Mouse (Mus musculus) thymus, postnatal 14 days (tissue): ENCODE results near the gene Catsperg2.
"Not testable (repeated sequence)": the region's sequence is repeated elsewhere in the genome, so short reads cannot be mapped to it uniquely, and the experiment has no call there.

Experiments used
- DNase-seq: peaks from one replicate; pipeline ENCODE4 v3.0.0; 2021

Catsperg2 gene

GRCm38 (mm10) chr7:29726860-29727259, at the start of gene Catsperg2:
Gene Catsperg2 (minus strand): TSS chr7:29727032.
- not testable (repeated sequence) for DNase-seq

- no peak for DNase-seq
Observed at GRCm38 (mm10) chr7:29776568-29776967, 49.7 kb upstream of the Catsperg2 start.

GRCm38 (mm10) chr7:29774371-29774770, 47.5 kb upstream of the Catsperg2 start:
- no peak for DNase-seq

- DNase-seq, result no peak
Observed at GRCm38 (mm10) chr7:29773503-29773902, 46.7 kb upstream of the Catsperg2 start.

- no peak for DNase-seq
Observed at GRCm38 (mm10) chr7:29768980-29769379, 42.1 kb upstream of the Catsperg2 start.

GRCm38 (mm10) chr7:29768090-29768900, 41.5 kb upstream of the Catsperg2 start, which contains the start of gene Zfp84:
Gene Zfp84 (plus strand): TSS chr7:29768552.
- peak; percentile 88 for DNase-seq

- DNase-seq, result peak; percentile 84
Observed at GRCm38 (mm10) chr7:29767058-29767686, 40.3 kb upstream of the Catsperg2 start.

GRCm38 (mm10) chr7:29764702-29765101, 37.9 kb upstream of the Catsperg2 start:
- no peak for DNase-seq

- DNase-seq, result no peak
Observed at GRCm38 (mm10) chr7:29760476-29760875, 33.6 kb upstream of the Catsperg2 start.

GRCm38 (mm10) chr7:29742258-29742657, 15.4 kb upstream of the Catsperg2 start:
- no peak for DNase-seq

GRCm38 (mm10) chr7:29728055-29728454, 1.2 kb upstream of the Catsperg2 start:
- no peak for DNase-seq

- DNase-seq, result not testable (repeated sequence)
Observed at GRCm38 (mm10) chr7:29725461-29726142, 1.2 kb downstream of the Catsperg2 start.

GRCm38 (mm10) chr7:29708891-29709290, 17.9 kb downstream of the Catsperg2 start:
- DNase-seq, result not testable (repeated sequence)

- not testable (repeated sequence) for DNase-seq
Observed at GRCm38 (mm10) chr7:29695231-29695630, 31.6 kb downstream of the Catsperg2 start.

GRCm38 (mm10) chr7:29681868-29682267, 45.0 kb downstream of the Catsperg2 start:
- no peak for DNase-seq
